Mouse (Mus musculus) thymus, adult 2 months (tissue): ENCODE results near the gene Cd52. TPM values are rescaled to one million over a fixed set of nuclear protein-coding genes. Genes with fewer than 3 reads are reported as not detected.

Experiments used
- DNase-seq: peaks from one replicate; pipeline ENCODE4 v3.0.0; 2021
- H3K27ac ChIP-seq: fragments of 200-500 bp; 2 replicates; pipeline ENCODE4 v1.5.1; 2012; ENCODE audit warnings: low read length, control low read depth; ENCODE audit not compliant: control insufficient read depth, insufficient read depth
- H3K27me3 ChIP-seq: fragments of 200-500 bp; 2 replicates; pipeline ENCODE4 v1.6.1; 2012; ENCODE audit warnings: mild to moderate bottlenecking, low read length, moderate library complexity, mixed read lengths; ENCODE audit not compliant: control insufficient read depth, insufficient read depth
- H3K36me3 ChIP-seq: fragments of 200-500 bp; 2 replicates; pipeline ENCODE4 v1.6.1; 2012; ENCODE audit warnings: mild to moderate bottlenecking, low read length, moderate library complexity; ENCODE audit not compliant: control insufficient read depth, insufficient read depth
- H3K4me1 ChIP-seq: fragments of 200-500 bp; replicated peaks from 2 replicates; pipeline ENCODE4 v1.6.1; 2012; ENCODE audit warnings: low read length; ENCODE audit not compliant: control insufficient read depth, insufficient read depth
- H3K4me3 ChIP-seq: fragments of 200-500 bp; 2 replicates; pipeline ENCODE4 v1.5.1; 2012; ENCODE audit warnings: mild to moderate bottlenecking, low read length, control low read depth, moderate library complexity; ENCODE audit not compliant: control insufficient read depth, insufficient read depth
- CTCF ChIP-seq: fragments of 200-500 bp; IDR thresholded peaks from 2 replicates; pipeline ENCODE4 v1.5.1; 2012; ENCODE audit warnings: mild to moderate bottlenecking, control low read depth, low read length, moderate library complexity, borderline replicate concordance; ENCODE audit not compliant: control insufficient read depth, poor library complexity, insufficient read depth; ENCODE audit errors: extremely low read depth
- POLR2A ChIP-seq: fragments of 200-500 bp; IDR thresholded peaks from 2 replicates; pipeline ENCODE4 v1.6.1; 2012; ENCODE audit warnings: mild to moderate bottlenecking, low read length, control low read depth, moderate library complexity; ENCODE audit not compliant: control insufficient read depth, poor library complexity, insufficient read depth; ENCODE audit errors: extremely low read depth
- WGBS: fragments of 180-500 bp; shearing (Covaris S2); methylation state at CpG from one replicate; pipeline ENCODE4 v1.1.7; 2018; 5-methylcytosine and 5-hydroxymethylcytosine counted together
- polyA plus RNA-seq: library from polyadenylated mRNA; depleted of rRNA; stranded (reverse); fragments of >200 nt; gene quantifications from 2 replicates; pipeline ENCODE4 v1.2.3, GENCODE M21; 2012

Gene Cd52
- polyA plus RNA-seq, 1 experiment: 480 TPM

- peak; percentile 63 for DNase-seq
- Histone ChIP-seq H3K4me1 (peaks cover 17% of the 10 kb centered on the region), H3K4me3 (no peak overlapping the region), H3K27me3 (no peaks in the 10 kb centered on the region), H3K27ac (no peak overlapping the region), H3K36me3 (no peaks in the 10 kb centered on the region)
- TF ChIP-seq CTCF (peak; percentile 91; the same call in 1 of the 2 replicates), POLR2A (0 out of 2 replicates have a peak, but pooled peaks have one; percentile 32)
- 18% methylated on average over 7 of the region's 7 CpGs for WGBS
These were observed 7.5 kb downstream of the Cd52 start for GRCm38 (mm10) chr4:134087412-134087811.

DNA sequence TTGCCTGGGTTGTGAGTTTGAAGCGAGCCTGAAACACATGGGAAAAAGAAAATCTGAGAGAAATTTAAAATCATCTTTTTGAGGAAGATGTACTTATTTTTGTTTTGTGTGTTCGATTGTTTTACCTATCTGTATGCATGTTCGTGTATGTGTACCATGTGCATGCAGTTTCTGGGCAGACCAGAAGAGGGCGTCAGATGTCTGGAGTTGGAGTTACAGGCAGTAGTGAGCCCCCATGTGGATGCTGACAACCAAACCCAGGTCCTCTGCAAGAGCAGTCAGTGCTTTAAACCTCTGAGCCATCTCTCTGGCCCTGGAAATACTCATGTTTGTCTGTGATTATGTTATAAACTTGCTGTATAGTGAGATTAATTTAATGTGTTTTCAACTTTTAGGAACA is 9.9 kb downstream of the Cd52 start:
- peaks cover 19% of the 10 kb centered on the region for H3K4me1 ChIP-seq
- no peak overlapping the region for H3K27ac ChIP-seq
- H3K36me3 ChIP-seq: no peaks in the 10 kb centered on the region
- H3K27me3 ChIP-seq: no peaks in the 10 kb centered on the region
- TF ChIP-seq POLR2A (no peak), CTCF (no peak)
- H3K4me3 ChIP-seq: no peak overlapping the region
- no peak for DNase-seq
- 98% methylated on average over 4 of the region's 4 CpGs for WGBS

DNA sequence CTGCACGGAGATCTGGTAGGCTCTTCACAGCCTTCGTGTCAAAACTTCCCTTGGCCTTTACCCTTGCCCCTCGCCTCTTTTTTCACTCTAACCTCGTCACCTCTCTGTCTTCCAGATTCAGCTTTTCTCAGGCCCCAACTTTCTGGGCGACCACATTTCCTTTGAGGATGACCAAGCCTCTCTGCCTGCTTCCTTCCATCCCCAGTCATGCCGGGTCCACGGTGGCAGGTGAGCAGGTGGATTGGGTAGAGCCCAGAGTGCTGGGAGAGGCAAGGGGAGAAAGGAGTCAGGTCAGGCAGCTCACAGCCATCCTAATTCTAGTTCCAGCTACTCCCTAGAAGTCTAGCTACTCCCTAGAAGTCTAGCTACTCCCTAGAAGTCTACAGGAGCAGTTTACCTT is 12.4 kb downstream of the Cd52 start:
- peak overlapping the region; percentile 23 for H3K4me3 ChIP-seq
- TF ChIP-seq CTCF: no peak
- WGBS: 7% methylated on average over 7 of the region's 7 CpGs

DNA sequence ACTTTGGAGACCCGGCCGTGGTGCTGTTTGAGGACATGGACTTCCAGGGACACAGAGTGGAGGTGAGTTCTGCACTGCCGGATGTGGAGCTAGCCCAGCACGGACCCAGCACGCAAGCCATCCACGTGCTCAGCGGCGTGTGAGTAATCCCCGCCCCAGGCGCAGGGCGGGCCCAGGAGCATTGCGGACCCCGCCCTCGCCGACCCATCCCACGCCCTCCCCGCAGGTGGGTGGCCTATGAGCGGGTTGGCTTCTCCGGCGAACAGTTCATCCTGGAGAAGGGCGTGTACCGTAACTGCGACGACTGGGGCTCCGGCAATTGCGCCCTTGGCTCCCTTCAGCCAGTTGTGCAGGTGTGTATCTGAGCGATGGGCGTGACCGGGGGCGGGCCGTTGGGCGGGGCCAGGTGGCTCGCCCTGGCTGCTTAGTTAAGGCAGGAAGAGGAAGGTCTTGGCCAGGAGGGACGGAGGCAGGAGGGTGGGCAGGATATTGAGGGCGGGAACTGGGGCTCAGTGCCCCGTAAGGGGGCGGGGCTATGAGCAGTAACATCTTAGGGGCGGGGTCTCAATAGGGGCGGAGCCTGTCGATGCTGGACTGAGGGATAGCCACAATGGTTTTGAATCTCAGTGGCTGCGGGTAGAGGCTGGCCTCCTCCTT is 13.0 kb downstream of the Cd52 start:
- Histone ChIP-seq H3K4me1 (peaks cover 16% of the 10 kb centered on the region), H3K36me3 (no peaks in the 10 kb centered on the region), H3K27me3 (no peaks in the 10 kb centered on the region), H3K27ac (no peak overlapping the region), H3K4me3 (peak overlapping the region; percentile 23)
- peak; percentile 82 for DNase-seq
- WGBS: under 1% methylated on average over 41 of the region's 41 CpGs
- TF ChIP-seq POLR2A: no peak
- 0 out of 2 replicates have a peak, but pooled peaks have one; percentile 12 for TF ChIP-seq CTCF

More for the DNA sequence above, 12.4 kb downstream of the Cd52 start:
- Histone ChIP-seq H3K27me3 (no peaks in the 10 kb centered on the region), H3K36me3 (no peaks in the 10 kb centered on the region), H3K4me1 (peaks cover 19% of the 10 kb centered on the region), H3K27ac (no peak overlapping the region)
- no peak for DNase-seq

DNA sequence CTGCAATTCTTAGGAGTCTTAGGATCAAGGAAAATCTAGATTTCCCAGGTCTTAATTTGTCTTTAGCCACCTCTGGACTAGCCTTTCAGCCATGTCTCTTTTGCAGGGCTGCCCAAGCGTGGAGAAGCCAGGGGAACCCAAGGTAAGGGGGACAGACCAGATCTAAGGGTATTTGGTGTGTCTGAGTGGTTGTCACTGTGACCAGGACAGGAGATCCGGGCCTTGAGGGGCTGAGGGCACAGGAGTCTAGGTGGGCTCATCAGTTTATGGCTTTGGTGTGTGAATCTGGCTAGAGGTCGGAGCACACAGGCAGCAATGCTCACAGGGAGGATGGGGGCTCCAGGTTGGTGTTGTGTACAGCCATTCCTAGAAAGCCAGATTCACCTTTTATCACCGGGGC is 14.2 kb downstream of the Cd52 start:
- Histone ChIP-seq H3K27me3 (no peaks in the 10 kb centered on the region), H3K4me3 (no peak overlapping the region), H3K27ac (no peak overlapping the region), H3K36me3 (no peaks in the 10 kb centered on the region), H3K4me1 (peaks cover 16% of the 10 kb centered on the region)
- WGBS: 91% methylated on average over 4 of the region's 4 CpGs
- TF ChIP-seq POLR2A (no peak), CTCF (no peak)
- no peak for DNase-seq

- H3K36me3 ChIP-seq: no peaks in the 10 kb centered on the region
- 53% methylated on average over 3 of the region's 3 CpGs for WGBS
- H3K27ac ChIP-seq: no peak overlapping the region
- no peaks in the 10 kb centered on the region for H3K27me3 ChIP-seq
- H3K4me3 ChIP-seq: no peak overlapping the region
- peaks cover 16% of the 10 kb centered on the region for H3K4me1 ChIP-seq
- peak; percentile 58 for DNase-seq
- peak; percentile 61; the same call in 1 of the 2 replicates for TF ChIP-seq CTCF
- no peak for TF ChIP-seq POLR2A
These were observed 16.2 kb downstream of the Cd52 start for GRCm38 (mm10) chr4:134078694-134079093.

GRCm38 (mm10) chr4:134068793-134069580 is 25.9 kb downstream of the Cd52 start:
- TF ChIP-seq CTCF: no peak
- TF ChIP-seq POLR2A: no peak
- Histone ChIP-seq H3K4me1 (no peaks in the 10 kb centered on the region), H3K4me3 (no peak overlapping the region), H3K36me3 (no peaks in the 10 kb centered on the region), H3K27me3 (no peaks in the 10 kb centered on the region), H3K27ac (no peak overlapping the region)
- WGBS: 96% methylated on average over 4 of the region's 4 CpGs
- DNase-seq: no peak
